Mouse (Mus musculus): ENCODE measurements around the gene Susd2. TPM values are rescaled to one million over a fixed set of nuclear protein-coding genes. Genes with fewer than 3 reads are reported as not detected.

Gene Susd2
- polyA plus RNA-seq, 1 experiment = 193 TPM

DNA sequence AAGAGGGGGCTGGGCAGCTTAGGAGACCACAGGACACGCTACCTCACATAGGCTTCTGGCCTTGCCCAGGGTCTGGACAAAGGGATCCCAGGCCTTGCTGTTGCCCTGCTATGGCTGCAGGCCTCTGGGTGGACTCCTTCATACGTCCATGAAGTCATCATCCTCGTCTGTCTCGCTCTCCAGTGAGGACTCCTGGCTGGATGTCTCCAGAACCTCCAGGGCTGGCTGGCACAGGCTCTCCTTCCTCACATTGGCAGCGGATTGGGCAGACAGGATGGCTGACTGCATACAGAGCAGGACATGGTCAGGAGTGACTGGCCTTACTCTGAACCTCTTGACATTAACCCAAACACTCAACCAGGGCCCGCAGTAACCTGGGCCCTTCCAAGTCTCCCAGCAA is 2.6 kb upstream of the Susd2 start:
- peaks cover 7% of the 10 kb centered on the region; the same call in 1 of the 2 replicates for H3K4me1 ChIP-seq (ENCODE audit: control insufficient read depth, insufficient read depth, low read length)
- no peak overlapping the region for H3K27ac ChIP-seq (ENCODE audit: insufficient read depth, low read depth, low read length)
- TF ChIP-seq CTCF (conservative IDR thresholded peaks at IDR 0.05; ENCODE audit: insufficient read depth, insufficient read length, low read depth, low read length) = no peak
- no peak for TF ChIP-seq POLR2A (IDR thresholded peaks at IDR 0.05; ENCODE audit: low read depth, low read length)
- H3K27me3 ChIP-seq (replicated peaks; ENCODE audit: control insufficient read depth, insufficient read depth, low read length) = no peaks in the 10 kb centered on the region
- no peak for DNase-seq
- H3K4me3 ChIP-seq (ENCODE audit: insufficient read depth, low read depth, low read length) = no peak overlapping the region
- 94% methylated on average over 6 of the region's 6 CpGs for WGBS
- no peaks in the 10 kb centered on the region for H3K36me3 ChIP-seq (ENCODE audit: control insufficient read depth, insufficient read depth, low read length)

DNA sequence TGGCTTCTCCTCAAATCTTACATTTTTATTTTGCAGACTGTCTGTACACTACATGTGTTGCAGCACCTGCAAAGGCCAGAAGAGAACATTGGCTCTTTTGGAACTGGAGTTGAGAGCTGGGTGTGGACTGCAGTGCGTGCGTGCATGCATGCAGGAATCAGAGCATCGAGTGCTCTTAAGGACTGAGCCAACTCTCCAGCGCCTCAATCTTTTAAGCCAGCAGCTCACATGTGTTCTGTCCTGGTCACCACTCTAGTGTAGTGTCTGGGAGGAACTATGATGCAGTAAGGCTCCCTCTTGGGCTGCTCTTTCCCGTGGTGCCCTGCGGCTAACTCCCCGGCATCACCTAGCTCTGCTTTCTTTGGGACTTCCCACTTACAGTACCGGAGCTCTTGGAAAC is 1.8 kb upstream of the Susd2 start:
- no peak overlapping the region for H3K4me3 ChIP-seq (ENCODE audit: insufficient read depth, low read depth, low read length)
- TF ChIP-seq CTCF (conservative IDR thresholded peaks at IDR 0.05; ENCODE audit: insufficient read depth, insufficient read length, low read depth, low read length) = no peak
- no peak for TF ChIP-seq POLR2A (IDR thresholded peaks at IDR 0.05; ENCODE audit: low read depth, low read length)
- 88% methylated on average over 8 of the region's 8 CpGs for WGBS
- H3K27ac ChIP-seq (ENCODE audit: insufficient read depth, low read depth, low read length) = no peak overlapping the region
- peaks cover 7% of the 10 kb centered on the region; the same call in 1 of the 2 replicates for H3K4me1 ChIP-seq (ENCODE audit: control insufficient read depth, insufficient read depth, low read length)
- no peaks in the 10 kb centered on the region for H3K27me3 ChIP-seq (replicated peaks; ENCODE audit: control insufficient read depth, insufficient read depth, low read length)
- no peak for DNase-seq
- no peaks in the 10 kb centered on the region for H3K36me3 ChIP-seq (ENCODE audit: control insufficient read depth, insufficient read depth, low read length)

DNA sequence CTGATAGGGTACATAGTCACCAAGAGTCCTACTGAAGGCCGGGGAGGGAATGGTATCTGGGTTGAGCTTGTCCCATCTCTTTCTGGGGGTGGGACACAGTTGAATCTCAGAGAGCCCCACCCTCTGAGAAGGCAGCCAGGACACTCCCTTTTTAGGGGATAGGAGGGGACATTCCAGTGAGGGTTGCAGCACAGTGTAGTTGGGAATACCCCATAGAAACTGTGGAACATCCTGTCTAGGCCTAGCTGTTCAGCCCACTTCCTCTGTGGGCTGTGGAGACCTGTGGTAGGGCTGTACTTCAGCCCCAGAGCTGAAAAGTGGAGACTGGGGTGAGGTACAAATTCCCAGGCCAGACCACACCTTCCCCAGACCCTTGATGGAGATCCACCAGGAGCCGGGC is 917 bp downstream of the Susd2 start:
- Histone ChIP-seq H3K36me3 (ENCODE audit: control insufficient read depth, insufficient read depth, low read length) (no peaks in the 10 kb centered on the region), H3K4me3 (ENCODE audit: insufficient read depth, low read depth, low read length) (peak overlapping the region; percentile 34; the same call in 1 of the 2 replicates), H3K4me1 (ENCODE audit: control insufficient read depth, insufficient read depth, low read length) (peaks cover 7% of the 10 kb centered on the region; the same call in 1 of the 2 replicates), H3K27me3 (replicated peaks; ENCODE audit: control insufficient read depth, insufficient read depth, low read length) (no peaks in the 10 kb centered on the region), H3K27ac (ENCODE audit: insufficient read depth, low read depth, low read length) (peak overlapping the region; percentile 2; the same call in 1 of the 2 replicates)
- no peak for TF ChIP-seq POLR2A (IDR thresholded peaks at IDR 0.05; ENCODE audit: low read depth, low read length)
- TF ChIP-seq CTCF (conservative IDR thresholded peaks at IDR 0.05; ENCODE audit: insufficient read depth, insufficient read length, low read depth, low read length) = no peak
- peak; percentile 34 for DNase-seq
- 67% methylated on average over 2 of the region's 2 CpGs for WGBS

DNA sequence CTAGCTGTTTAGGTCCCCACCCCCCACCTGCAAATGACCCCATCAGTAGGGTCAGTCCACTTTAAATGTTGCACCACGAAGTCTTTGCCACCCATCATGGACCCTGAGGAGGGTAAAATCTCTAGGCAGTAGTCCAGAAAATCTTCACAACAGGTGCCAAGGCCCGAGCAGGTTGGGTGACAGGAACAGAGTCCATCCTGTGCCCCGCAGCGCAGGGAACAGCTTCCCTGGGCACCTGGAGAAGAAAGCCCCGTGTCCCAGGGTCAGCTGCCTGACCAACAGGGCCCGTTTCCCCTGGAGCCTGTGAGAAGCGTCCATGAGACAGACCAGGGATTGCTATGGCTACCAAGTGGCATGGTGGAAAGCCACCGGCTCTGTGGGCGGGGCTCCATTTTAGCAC is 1.4 kb downstream of the Susd2 start:
- peak; percentile 68 for DNase-seq
- Histone ChIP-seq H3K27ac (ENCODE audit: insufficient read depth, low read depth, low read length) (no peak overlapping the region), H3K4me1 (ENCODE audit: control insufficient read depth, insufficient read depth, low read length) (peaks cover 7% of the 10 kb centered on the region; the same call in 1 of the 2 replicates), H3K27me3 (replicated peaks; ENCODE audit: control insufficient read depth, insufficient read depth, low read length) (no peaks in the 10 kb centered on the region), H3K4me3 (ENCODE audit: insufficient read depth, low read depth, low read length) (peak overlapping the region; percentile 34; the same call in 1 of the 2 replicates), H3K36me3 (ENCODE audit: control insufficient read depth, insufficient read depth, low read length) (no peaks in the 10 kb centered on the region)
- 53% methylated on average over 9 of the region's 9 CpGs for WGBS
- TF ChIP-seq CTCF (conservative IDR thresholded peaks at IDR 0.05; ENCODE audit: insufficient read depth, insufficient read length, low read depth, low read length) = no peak
- no peak for TF ChIP-seq POLR2A (IDR thresholded peaks at IDR 0.05; ENCODE audit: low read depth, low read length)

DNA sequence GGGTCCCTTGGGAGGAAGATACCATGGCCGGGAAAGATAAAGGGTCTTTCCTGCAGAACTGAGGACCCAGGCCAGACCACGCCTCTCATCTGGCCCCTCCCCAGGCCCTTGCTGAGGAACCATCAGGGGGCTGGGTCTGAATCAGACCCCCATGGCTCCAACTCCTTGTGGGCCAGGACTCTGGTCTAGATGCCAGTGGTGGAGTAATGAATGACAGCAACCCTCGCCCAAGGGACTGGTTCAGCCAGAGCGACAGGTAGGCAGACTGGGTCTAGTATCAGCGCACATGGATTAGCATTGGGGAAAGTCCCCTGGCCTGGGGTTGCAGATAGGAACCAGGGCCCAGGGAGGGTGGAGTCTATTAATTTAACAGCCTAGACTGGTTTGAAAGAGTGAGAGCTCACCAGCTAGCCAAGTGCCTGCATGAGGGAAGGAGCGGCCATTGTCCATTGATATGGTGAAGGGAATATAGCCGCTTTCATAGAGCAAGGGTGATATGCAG is 2.0 kb downstream of the Susd2 start:
- no peak for DNase-seq
- TF ChIP-seq CTCF (conservative IDR thresholded peaks at IDR 0.05; ENCODE audit: insufficient read depth, insufficient read length, low read depth, low read length) = no peak
- TF ChIP-seq POLR2A (IDR thresholded peaks at IDR 0.05; ENCODE audit: low read depth, low read length) = no peak
- Histone ChIP-seq H3K27me3 (replicated peaks; ENCODE audit: control insufficient read depth, insufficient read depth, low read length) (no peaks in the 10 kb centered on the region), H3K4me3 (ENCODE audit: insufficient read depth, low read depth, low read length) (no peak overlapping the region), H3K4me1 (ENCODE audit: control insufficient read depth, insufficient read depth, low read length) (peaks cover 7% of the 10 kb centered on the region; the same call in 1 of the 2 replicates), H3K36me3 (ENCODE audit: control insufficient read depth, insufficient read depth, low read length) (no peaks in the 10 kb centered on the region), H3K27ac (ENCODE audit: insufficient read depth, low read depth, low read length) (no peak overlapping the region)
- WGBS = 90% methylated on average over 7 of the region's 7 CpGs

DNA sequence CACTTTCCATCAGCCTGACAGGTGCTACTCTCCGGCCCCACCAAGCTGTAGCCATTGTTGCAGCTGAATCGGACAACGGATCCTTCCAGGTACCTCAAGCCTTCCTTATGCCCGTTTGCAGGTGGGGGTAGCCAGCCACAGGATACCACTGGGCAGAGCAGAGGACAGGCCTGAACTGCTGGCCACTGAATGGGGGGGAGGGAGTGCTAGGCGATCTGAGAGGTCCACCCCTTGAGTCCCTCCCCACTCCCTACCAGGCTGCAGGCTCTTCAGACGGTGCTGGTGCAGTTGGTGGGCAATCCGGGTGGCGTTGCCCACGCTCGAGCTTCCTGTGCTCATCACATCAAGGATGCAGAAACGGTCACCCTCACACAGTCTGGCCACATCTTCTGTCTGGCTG is 6.1 kb downstream of the Susd2 start:
- TF ChIP-seq POLR2A (IDR thresholded peaks at IDR 0.05; ENCODE audit: low read depth, low read length) (no peak), CTCF (conservative IDR thresholded peaks at IDR 0.05; ENCODE audit: insufficient read depth, insufficient read length, low read depth, low read length) (no peak)
- DNase-seq = no peak
- Histone ChIP-seq H3K4me1 (ENCODE audit: control insufficient read depth, insufficient read depth, low read length) (0 out of 2 replicates have a peak, but pooled peaks cover under 1% of the 10 kb centered on the region), H3K27ac (ENCODE audit: insufficient read depth, low read depth, low read length) (no peak overlapping the region), H3K27me3 (replicated peaks; ENCODE audit: control insufficient read depth, insufficient read depth, low read length) (no peaks in the 10 kb centered on the region), H3K4me3 (ENCODE audit: insufficient read depth, low read depth, low read length) (no peak overlapping the region), H3K36me3 (ENCODE audit: control insufficient read depth, insufficient read depth, low read length) (no peaks in the 10 kb centered on the region)
- WGBS = 89% methylated on average over 11 of the region's 11 CpGs

DNA sequence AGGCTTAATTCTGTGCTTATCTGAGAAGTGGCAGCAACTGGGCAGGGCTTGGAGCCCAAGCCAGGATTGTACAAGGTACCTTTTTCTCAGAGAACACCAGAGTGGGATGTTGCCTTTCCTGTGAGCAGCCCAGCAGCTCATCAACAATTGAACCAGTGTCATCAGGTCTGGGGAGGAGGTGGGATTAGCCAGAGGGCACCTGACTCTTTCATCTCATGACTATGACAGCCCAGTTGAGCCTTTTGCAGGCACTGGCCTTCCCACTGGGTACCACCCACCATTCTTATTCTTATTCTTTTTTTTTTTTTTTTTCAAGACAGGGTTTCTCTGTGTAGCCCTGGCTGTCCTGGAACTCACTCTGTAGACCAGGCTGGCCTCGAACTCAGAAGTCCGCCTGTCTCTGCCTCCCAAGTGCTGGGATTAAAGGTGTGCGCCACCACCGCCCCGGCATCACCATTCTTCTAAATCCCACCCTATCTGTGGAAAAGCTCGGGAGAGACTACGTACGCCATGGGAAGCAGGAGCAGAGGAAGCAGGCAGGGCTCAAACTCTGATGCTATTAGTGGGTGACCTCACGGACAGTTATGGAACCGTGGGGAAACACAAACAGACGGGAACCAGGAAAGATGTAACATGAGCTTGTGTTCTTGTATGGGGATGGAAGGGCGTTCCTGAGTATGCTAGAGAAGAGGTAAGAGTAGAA is 7.6 kb downstream of the Susd2 start:
- TF ChIP-seq CTCF (conservative IDR thresholded peaks at IDR 0.05; ENCODE audit: insufficient read depth, insufficient read length, low read depth, low read length) (no peak), POLR2A (IDR thresholded peaks at IDR 0.05; ENCODE audit: low read depth, low read length) (no peak)
- 93% methylated on average over 12 of the region's 12 CpGs for WGBS
- no peak for DNase-seq

More for the DNA sequence above, 7.6 kb downstream of the Susd2 start:
- no peak overlapping the region for H3K27ac ChIP-seq (ENCODE audit: insufficient read depth, low read depth, low read length)
- no peaks in the 10 kb centered on the region for H3K36me3 ChIP-seq (ENCODE audit: control insufficient read depth, insufficient read depth, low read length)
- H3K4me1 ChIP-seq (ENCODE audit: control insufficient read depth, insufficient read depth, low read length) = no peaks in the 10 kb centered on the region
- H3K4me3 ChIP-seq (ENCODE audit: insufficient read depth, low read depth, low read length) = no peak overlapping the region
- H3K27me3 ChIP-seq (replicated peaks; ENCODE audit: control insufficient read depth, insufficient read depth, low read length) = no peaks in the 10 kb centered on the region

Data from kidney, adult 2 months (tissue).